Mouse (Mus musculus) olfactory bulb, adult 2 months (tissue): ENCODE measurements at regions not wholly inside any gene's neighbourhood (a gene's known extent, or its start where the extent isn't known, plus 50 kb on each side); places are given as distances from the start of the nearest gene placed in this dataset.

Experiments used
- H3K27ac ChIP-seq: fragments of 200-500 bp; 2 replicates; pipeline ENCODE4 v1.5.1; 2012; ENCODE audit warnings: low read depth, low read length; ENCODE audit not compliant: insufficient read depth
- H3K4me1 ChIP-seq: fragments of 200-500 bp; 2 replicates; pipeline ENCODE4 v1.6.1; 2012; ENCODE audit warnings: low read length; ENCODE audit not compliant: control insufficient read depth, insufficient read depth
- H3K4me3 ChIP-seq: fragments of 200-500 bp; 2 replicates; pipeline ENCODE4 v1.5.1; 2012; ENCODE audit warnings: mild to moderate bottlenecking, low read depth, low read length, moderate library complexity; ENCODE audit not compliant: insufficient read depth
- CTCF ChIP-seq: fragments of 200-500 bp; IDR thresholded peaks from 2 replicates; pipeline ENCODE4 v1.5.1; 2012; ENCODE audit warnings: low read depth, mild to moderate bottlenecking, low read length, moderate library complexity; ENCODE audit not compliant: insufficient read depth
- POLR2A ChIP-seq: fragments of 200-500 bp; IDR thresholded peaks from 2 replicates; pipeline ENCODE4 v1.6.1; 2012; ENCODE audit warnings: mild to moderate bottlenecking, low read depth, low read length, moderate library complexity; ENCODE audit not compliant: insufficient read depth
- WGBS: fragments of 180-500 bp; shearing (Covaris S2); methylation state at CpG from one replicate; pipeline ENCODE4 v1.1.7; 2018; 5-methylcytosine and 5-hydroxymethylcytosine counted together

GRCm38 (mm10) chr10:99385854-99386253 lies 122.8 kb downstream of the Dusp6 start:
- WGBS = 88% methylated on average over 6 of the region's 6 CpGs
- no peak for TF ChIP-seq CTCF
- no peak for TF ChIP-seq POLR2A
- Histone ChIP-seq H3K4me1 (no peaks in the 10 kb centered on the region), H3K4me3 (no peak overlapping the region), H3K27ac (no peak overlapping the region)

- WGBS = 96% methylated on average over 7 of the region's 7 CpGs
- Histone ChIP-seq H3K4me3 (no peak overlapping the region), H3K4me1 (no peaks in the 10 kb centered on the region), H3K27ac (no peak overlapping the region)
- no peak for TF ChIP-seq POLR2A
- no peak for TF ChIP-seq CTCF
These were observed 125.5 kb downstream of the Dusp6 start for GRCm38 (mm10) chr10:99388526-99388925.

- H3K4me3 ChIP-seq = no peak overlapping the region
- no peak overlapping the region for H3K27ac ChIP-seq
- H3K4me1 ChIP-seq = no peaks in the 10 kb centered on the region
- 83% methylated on average over 8 of the region's 8 CpGs for WGBS
- TF ChIP-seq CTCF (no peak), POLR2A (no peak)
These were observed 126.0 kb downstream of the Dusp6 start for GRCm38 (mm10) chr10:99388986-99389385.

- TF ChIP-seq CTCF (no peak), POLR2A (no peak)
- no peaks in the 10 kb centered on the region for H3K4me1 ChIP-seq
- no peak overlapping the region for H3K27ac ChIP-seq
- no peak overlapping the region for H3K4me3 ChIP-seq
- WGBS = 84% methylated on average over 7 of the region's 7 CpGs
These were observed 127.7 kb downstream of the Dusp6 start for GRCm38 (mm10) chr10:99390609-99391183.

- no peaks in the 10 kb centered on the region for H3K4me1 ChIP-seq
- 95% methylated on average over 6 of the region's 6 CpGs for WGBS
- no peak overlapping the region for H3K27ac ChIP-seq
- no peak for TF ChIP-seq POLR2A
- no peak for TF ChIP-seq CTCF
- H3K4me3 ChIP-seq = no peak overlapping the region
These were observed 128.7 kb downstream of the Dusp6 start for GRCm38 (mm10) chr10:99391725-99392124.

GRCm38 (mm10) chr10:99392979-99393378 lies 129.9 kb downstream of the Dusp6 start:
- Histone ChIP-seq H3K4me3 (no peak overlapping the region), H3K4me1 (no peaks in the 10 kb centered on the region), H3K27ac (no peak overlapping the region)
- WGBS = 82% methylated on average over 5 of the region's 5 CpGs
- TF ChIP-seq CTCF (no peak), POLR2A (no peak)

- Histone ChIP-seq H3K4me1 (no peaks in the 10 kb centered on the region), H3K4me3 (no peak overlapping the region), H3K27ac (no peak overlapping the region)
- WGBS = 58% methylated on average over 8 of the region's 8 CpGs
- TF ChIP-seq POLR2A (no peak), CTCF (no peak)
These were observed 130.5 kb downstream of the Dusp6 start for GRCm38 (mm10) chr10:99393523-99393922.

- H3K4me3 ChIP-seq = no peak overlapping the region
- TF ChIP-seq CTCF (no peak), POLR2A (no peak)
- WGBS = 91% methylated on average over 1 of the region's 1 CpGs
These were observed 132.4 kb downstream of the Dusp6 start for GRCm38 (mm10) chr10:99395411-99395810.

GRCm38 (mm10) chr10:99396630-99397029 lies 133.6 kb downstream of the Dusp6 start:
- Histone ChIP-seq H3K27ac (no peak overlapping the region), H3K4me1 (no peaks in the 10 kb centered on the region), H3K4me3 (no peak overlapping the region)
- 66% methylated on average over 3 of the region's 3 CpGs for WGBS
- TF ChIP-seq CTCF = no peak

More at GRCm38 (mm10) chr10:99395411-99395810, 132.4 kb downstream of the Dusp6 start:
- H3K27ac ChIP-seq = no peak overlapping the region
- H3K4me1 ChIP-seq = no peaks in the 10 kb centered on the region

- no peaks in the 10 kb centered on the region for H3K4me1 ChIP-seq
- no peak overlapping the region for H3K27ac ChIP-seq
- H3K4me3 ChIP-seq = no peak overlapping the region
- TF ChIP-seq CTCF (no peak), POLR2A (no peak)
- WGBS = 91% methylated on average over 6 of the region's 6 CpGs
These were observed 137.0 kb downstream of the Dusp6 start for GRCm38 (mm10) chr10:99400076-99400475.
